Mouse (Mus musculus) erythroblast, embryonic 14.5 days (primary cell): Measurements from ENCODE around the gene Gm49355.

ENCODE experiments used
- GATA1 ChIP-seq: IDR thresholded peaks from 2 replicates; pipeline ENCODE4 v1.6.1; 2012; ENCODE audit warnings: low read length, inconsistent platforms, mixed read lengths
- TAL1 ChIP-seq: IDR thresholded peaks from 3 replicates; pipeline ENCODE4 v1.6.1; 2012; ENCODE audit warnings: low read length, inconsistent platforms, mixed read lengths

DNA sequence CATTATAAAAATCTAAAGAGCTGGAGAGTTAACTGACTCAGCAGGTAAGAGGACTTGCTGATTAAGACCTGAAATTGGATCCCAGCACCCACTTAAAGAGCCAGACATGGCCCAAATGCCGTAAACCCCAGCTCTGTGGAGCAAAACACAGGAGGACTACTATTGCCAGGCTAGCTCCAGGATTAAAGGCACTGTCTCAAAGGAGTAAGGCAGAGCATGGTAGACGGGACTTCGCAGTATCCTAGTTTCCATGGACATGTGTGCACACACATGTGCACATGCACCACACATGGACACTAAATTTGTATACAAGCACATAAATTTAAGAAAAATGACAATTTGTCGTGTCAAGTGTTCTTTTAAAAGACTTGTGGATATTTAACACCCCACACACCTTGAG lies 16.5 kb downstream of the Gm49355 start:
- TF ChIP-seq TAL1 (no peak), GATA1 (no peak)
